7 mouse cellular contexts compared by ENCODE assay signal in the genomic region with DNA sequence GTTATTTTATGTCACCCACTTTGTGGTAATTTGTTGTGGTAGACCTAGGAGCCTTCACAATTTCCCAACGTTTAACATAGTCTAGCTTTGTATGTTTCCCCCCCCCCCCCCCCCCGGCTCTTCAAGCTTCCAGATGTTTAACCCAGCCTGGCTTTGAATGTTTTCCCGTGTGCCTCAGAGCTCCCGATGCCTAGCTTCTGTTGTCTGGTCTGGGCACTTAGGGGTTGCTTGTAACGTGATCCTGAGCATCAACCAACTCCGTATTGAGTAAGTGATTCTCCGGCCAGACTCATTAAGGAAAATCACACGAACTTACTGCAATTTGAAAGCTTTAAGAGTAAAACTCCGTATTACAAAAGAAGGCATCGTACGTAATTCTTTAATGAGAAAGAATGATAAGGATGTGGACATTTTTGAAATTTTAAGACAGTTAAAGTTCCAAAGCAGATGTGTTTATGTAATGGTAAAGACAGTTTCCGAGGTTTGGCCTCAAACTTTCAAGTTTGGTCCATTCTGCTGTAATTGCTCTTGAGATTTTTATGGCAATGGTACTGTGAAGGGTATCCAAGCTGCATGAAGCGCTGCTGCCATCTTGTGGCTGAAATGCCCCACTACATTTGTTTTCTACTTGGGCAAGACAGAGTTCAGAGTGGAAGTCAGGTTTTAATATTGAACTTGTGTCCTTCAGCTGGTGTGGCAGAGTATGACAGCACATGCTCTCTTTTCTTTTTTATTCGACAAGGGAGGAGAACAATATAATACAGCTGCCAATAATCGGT.
DNase-seq lines count a peak whose midpoint lies in the region; ATAC-seq lines count a peak whose summit lies in the region.

No protein-coding gene starts in this region.

- H3K27ac ChIP-seq in limb, embryonic 10.5 days: no peak overlapping the region
- no peak overlapping the region for H3K27ac ChIP-seq in stomach, embryonic 14.5 days (ENCODE audit: low read length)

- H3K4me1 ChIP-seq in limb, embryonic 10.5 days: peaks cover 7% of the 10 kb centered on the region; the same call in 1 of the 2 replicates
- no peaks in the 10 kb centered on the region for H3K4me1 ChIP-seq in stomach, embryonic 14.5 days (ENCODE audit: control insufficient read depth, insufficient read depth, low read length)

- no peak overlapping the region for H3K9ac ChIP-seq in stomach, embryonic 14.5 days (replicated peaks; ENCODE audit: low read depth, low read length)

- 24% methylated on average over 15 of the region's 15 CpGs for WGBS in limb, embryonic 10.5 days
- WGBS in stomach, embryonic 14.5 days: 20% methylated on average over 15 of the region's 15 CpGs

- no peaks in the 10 kb centered on the region for H3K9me3 ChIP-seq in limb, embryonic 10.5 days (replicated peaks)
- no peaks in the 10 kb centered on the region for H3K9me3 ChIP-seq in stomach, embryonic 14.5 days (ENCODE audit: control insufficient read depth, low read depth, low read length)

- ATAC-seq in granulocyte monocyte progenitor cell, adult 5-6 weeks (replicated peaks; ENCODE audit: poor library complexity, severe bottlenecking): peak; percentile 84
- ATAC-seq in stomach, embryonic 14.5 days (ENCODE audit: insufficient number of reproducible peaks, insufficient read depth, low FRiP score, low read depth): no peak

- peak overlapping the region; percentile 35 for H3K4me2 ChIP-seq in stomach, embryonic 14.5 days (replicated peaks; ENCODE audit: low read depth, low read length)

- H3K4me3 ChIP-seq in limb, embryonic 10.5 days: peak overlapping the region; percentile 15; the same call in 1 of the 2 replicates
- H3K4me3 ChIP-seq in stomach, embryonic 14.5 days (ENCODE audit: low read depth, low read length): no peak overlapping the region

- no peaks in the 10 kb centered on the region for H3K27me3 ChIP-seq in limb, embryonic 10.5 days (ENCODE audit: low read depth, poor library complexity, severe bottlenecking)
- no peaks in the 10 kb centered on the region for H3K27me3 ChIP-seq in stomach, embryonic 14.5 days (ENCODE audit: control insufficient read depth, insufficient read depth, low read length)

- no peaks in the 10 kb centered on the region for H3K36me3 ChIP-seq in limb, embryonic 10.5 days
- H3K36me3 ChIP-seq in stomach, embryonic 14.5 days (ENCODE audit: control insufficient read depth, insufficient read depth, low read length): no peaks in the 10 kb centered on the region

- DNase-seq in adrenal gland, postnatal 10 days: peak; percentile 84
- peak; percentile 74 for DNase-seq in embryo, embryonic 11.5 days (ENCODE audit: low read depth, low spot score)
- peak; percentile 84 for DNase-seq in kidney, adult 18-20 months
- DNase-seq in limb, embryonic 10.5 days (ENCODE audit: low spot score): peak; percentile 86
- peak; percentile 62 for DNase-seq in naive thymus-derived CD4-positive, alpha-beta T cell, adult 2 months (ENCODE audit: low read depth)
